Mouse (Mus musculus): Measurements from ENCODE around the gene Abcb1a. TPM values are rescaled to one million over a fixed set of nuclear protein-coding genes. Genes with fewer than 3 reads are reported as not detected.

Abcb1a gene
- total and polyA plus RNA-seq, 3 experiments = 0.82 to 1.5 (median 0.93) TPM

GRCm38 (mm10) chr5:8622596-8623231 lies 37.2 kb upstream of the Abcb1a start, which contains the start of gene Rundc3b:
Gene Rundc3b (minus strand): TSS chr5:8622952.
- in situ Hi-C loops (cut with MboI; ENCODE audit: low pct_ligation_motif_present, low pct_unique_long_range_greater_than_20kb, low sequenced_read_pairs) = no loop called here
- peaks cover 7% of the 10 kb centered on the region for H3K9me3 ChIP-seq (replicated peaks; ENCODE audit: low read length)
- no peaks in the 10 kb centered on the region for H3K4me1 ChIP-seq (ENCODE audit: control insufficient read depth in 1 of 2, insufficient read depth in 2 of 2)
- H3K79me2 ChIP-seq (replicated peaks; ENCODE audit: control insufficient read depth, extremely low read depth, insufficient read depth, poor library complexity, severe bottlenecking) = no peaks in the 10 kb centered on the region
- H3K27ac ChIP-seq (ENCODE audit: insufficient read depth, low read depth) = no peak within 1 kb of the TSS
- peak; percentile 1 for DNase-seq (ENCODE audit: extremely low read depth)
- no peaks in the 10 kb centered on the region for H3K36me3 ChIP-seq (replicated peaks in 1 of 2; ENCODE audit: control insufficient read depth in 1 of 2, insufficient read depth in 1 of 2, low read length in 1 of 2)
- peak within 1 kb of the TSS; percentile 58 for H3K4me2 ChIP-seq (ENCODE audit: insufficient read depth, low read depth, poor library complexity, severe bottlenecking)
- no peaks in the 10 kb centered on the region for H3K27me3 ChIP-seq (replicated peaks)
- 0 out of 2 replicates have a peak, but pooled peaks have one; percentile 26 for TF ChIP-seq TBP (conservative IDR thresholded peaks at IDR 0.05; ENCODE audit: low read depth, low read length)
- no peak for TF ChIP-seq SMC3 (IDR thresholded peaks at IDR 0.05; ENCODE audit: low read depth, low read length)
- H3K9ac ChIP-seq (ENCODE audit: insufficient read depth, low read depth) = no peak within 1 kb of the TSS; the same call in 1 of the 2 replicates
- dilution Hi-C loops (cut with MboI; ENCODE audit: extremely low pct_ligation_motif_present, extremely low pct_unique_long_range_greater_than_20kb, low sequenced_read_pairs) = no loop called here
- H3K4me3 ChIP-seq (replicated peaks in 1 of 3; ENCODE audit: low read depth in 2 of 3, low read length in 2 of 3, poor library complexity in 1 of 3) = peak within 1 kb of the TSS in 1 of 3 experiments; percentile 72

GRCm38 (mm10) chr5:8632901-8633300 lies 27.0 kb upstream of the Abcb1a start:
- Histone ChIP-seq H3K27ac (ENCODE audit: insufficient read depth, low read depth) (no peak overlapping the region), H3K9ac (ENCODE audit: insufficient read depth, low read depth) (no peak overlapping the region), H3K27me3 (replicated peaks) (no peaks in the 10 kb centered on the region), H3K4me1 (ENCODE audit: control insufficient read depth in 1 of 2, insufficient read depth in 2 of 2) (no peaks in the 10 kb centered on the region), H3K4me2 (ENCODE audit: insufficient read depth, low read depth, poor library complexity, severe bottlenecking) (no peak overlapping the region), H3K9me3 (replicated peaks; ENCODE audit: low read length) (no peaks in the 10 kb centered on the region), H3K4me3 (replicated peaks in 1 of 3; ENCODE audit: low read depth in 2 of 3, low read length in 2 of 3, poor library complexity in 1 of 3) (no peak overlapping the region), H3K36me3 (replicated peaks in 1 of 2; ENCODE audit: control insufficient read depth in 1 of 2, insufficient read depth in 1 of 2, low read length in 1 of 2) (no peaks in the 10 kb centered on the region), H3K79me2 (replicated peaks; ENCODE audit: control insufficient read depth, extremely low read depth, insufficient read depth, poor library complexity, severe bottlenecking) (no peaks in the 10 kb centered on the region)
- DNase-seq (ENCODE audit: extremely low read depth) = no peak
- TF ChIP-seq HCFC1 (IDR thresholded peaks at IDR 0.05; ENCODE audit: low read depth, low read length) (no peak), MAX (IDR thresholded peaks at IDR 0.05; ENCODE audit: low read length) (no peak), RAD21 (IDR thresholded peaks at IDR 0.05; ENCODE audit: low read depth, low read length) (no peak), MYC (IDR thresholded peaks at IDR 0.05; ENCODE audit: low read depth, low read length) (no peak), MEF2A (IDR thresholded peaks at IDR 0.05; ENCODE audit: borderline replicate concordance, low read depth, low read length) (no peak), ZNF384 (IDR thresholded peaks at IDR 0.05; ENCODE audit: low read depth, low read length) (no peak), GABPA (IDR thresholded peaks at IDR 0.05; ENCODE audit: insufficient replicate concordance, low read depth, low read length) (no peak), CTCF (conservative IDR thresholded peaks at IDR 0.05 in 1 of 2, IDR thresholded peaks at IDR 0.05 in 1 of 2; ENCODE audit: low read depth in 2 of 2, low read length in 2 of 2) (no peak), ETS1 (conservative IDR thresholded peaks at IDR 0.05; ENCODE audit: low read depth, low read length) (no peak), IRF4 (IDR thresholded peaks at IDR 0.05; ENCODE audit: low read depth, low read length) (no peak), USF2 (conservative IDR thresholded peaks at IDR 0.05; ENCODE audit: low read depth, low read length) (no peak), KAT2A (IDR thresholded peaks at IDR 0.05; ENCODE audit: insufficient replicate concordance, low read length) (no peak), CHD2 (IDR thresholded peaks at IDR 0.05; ENCODE audit: low read length) (no peak), CHD1 (IDR thresholded peaks at IDR 0.05; ENCODE audit: low read depth, low read length) (no peak), UBTF (IDR thresholded peaks at IDR 0.05; ENCODE audit: low read depth, low read length) (no peak), MXI1 (IDR thresholded peaks at IDR 0.05; ENCODE audit: low read depth, low read length) (no peak), JUN (IDR thresholded peaks at IDR 0.05; ENCODE audit: insufficient read depth, low read depth, low read length) (no peak), ELF1 (IDR thresholded peaks at IDR 0.05; ENCODE audit: low read depth, low read length) (no peak), E2F4 (IDR thresholded peaks at IDR 0.05; ENCODE audit: insufficient replicate concordance, low read depth, low read length) (no peak)
- dilution Hi-C loops (cut with MboI; ENCODE audit: extremely low pct_ligation_motif_present, extremely low pct_unique_long_range_greater_than_20kb, low sequenced_read_pairs) (no loop called here), in situ Hi-C loops (cut with MboI; ENCODE audit: low pct_ligation_motif_present, low pct_unique_long_range_greater_than_20kb, low sequenced_read_pairs) (no loop called here)
